Mouse (Mus musculus) ES-E14 (cell line): Measurements from ENCODE around the gene Tigd2.
"Not testable (repeated sequence)": the region's sequence is repeated elsewhere in the genome, so short reads cannot be mapped to it uniquely, and the experiment has no call there.

Experiments
- CHD2 ChIP-seq: IDR thresholded peaks from 2 replicates; pipeline ENCODE4 v1.6.1; 2014; ENCODE audit warnings: mild to moderate bottlenecking, low read depth, low read length, inconsistent platforms
- HCFC1 ChIP-seq: IDR thresholded peaks from 2 replicates; pipeline ENCODE4 v1.6.1; 2012; ENCODE audit warnings: low read length, inconsistent platforms, borderline replicate concordance; ENCODE audit not compliant: insufficient read depth
- ZC3H11A ChIP-seq: IDR thresholded peaks from 2 replicates; pipeline ENCODE4 v1.6.1; 2012; ENCODE audit warnings: low read depth, mild to moderate bottlenecking, inconsistent platforms, low read length, borderline replicate concordance
- ZNF384 ChIP-seq: IDR thresholded peaks from 2 replicates; pipeline ENCODE4 v1.6.1; 2012; ENCODE audit warnings: low read depth, low read length, inconsistent platforms

DNA sequence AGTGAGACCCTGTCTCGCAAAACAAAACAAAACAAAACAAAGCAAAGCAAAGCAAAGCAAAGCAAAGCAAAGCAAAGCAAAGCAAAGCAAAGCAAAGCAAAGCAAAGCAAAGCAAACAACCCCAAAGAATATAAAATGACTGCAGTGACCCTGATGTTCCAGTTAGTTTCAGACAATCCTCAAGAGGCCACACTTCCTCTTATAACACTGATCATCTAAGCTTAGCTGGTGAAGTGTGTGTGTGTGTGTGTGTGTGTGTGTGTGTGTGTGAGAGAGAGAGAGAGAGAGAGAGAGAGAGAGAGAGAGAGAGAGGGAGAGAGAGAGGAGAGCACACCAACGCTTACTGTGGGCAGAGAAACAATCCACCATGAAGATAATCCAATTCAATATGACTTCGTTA is 14.2 kb upstream of the Tigd2 start:
- TF ChIP-seq ZNF384, CHD2, ZC3H11A, HCFC1: not testable (repeated sequence)
